8 mouse cellular contexts compared by ENCODE assay signal in the genomic region with DNA sequence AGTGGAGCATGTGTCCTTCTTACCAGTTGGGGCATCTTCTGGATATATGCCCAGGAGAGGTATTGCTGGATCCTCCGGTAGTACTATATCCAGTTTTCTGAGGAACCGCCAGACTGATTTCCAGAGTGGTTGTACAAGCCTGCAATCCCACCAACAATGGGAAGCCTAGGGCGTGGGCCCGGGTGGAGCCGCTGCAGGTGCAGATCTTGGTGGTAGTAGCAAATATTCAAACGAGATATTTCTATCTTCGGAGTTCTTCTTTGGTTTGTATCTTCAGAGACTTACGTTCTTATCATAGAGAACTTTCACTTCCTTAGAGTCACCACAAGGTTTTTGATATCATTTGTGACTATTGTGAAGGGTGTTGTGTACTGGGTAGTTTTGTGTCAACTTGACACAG.
DNase-seq lines count a peak whose midpoint lies in the region; ATAC-seq and TF ChIP-seq lines count a peak whose summit lies in the region.
"Not testable (repeated sequence)": the region's sequence is repeated elsewhere in the genome, so short reads cannot be mapped to it uniquely, and the experiment has no call there.

No protein-coding gene starts in this region.

- not testable (repeated sequence) for H3K4me2 ChIP-seq in liver, postnatal 0 days (ENCODE audit: low read depth, low read length)

- not testable (repeated sequence) for TF ChIP-seq CTCF in gastrocnemius, adult 2 months (IDR thresholded peaks at IDR 0.05); liver, postnatal 0 days (IDR thresholded peaks at IDR 0.05; ENCODE audit: low read depth)

- not testable (repeated sequence) for H3K9me3 ChIP-seq in liver, postnatal 0 days (ENCODE audit: low read length)

- peak; percentile 23 to 36 for DNase-seq in CD8-positive naive resting alpha-beta T cell, adult 2 months (ENCODE audit: low read depth in 2 of 2, low spot score in 2 of 2)
- DNase-seq in adrenal gland, postnatal 4 days (ENCODE audit: low spot score in 2 of 2), result peak; percentile 2 to 4
- peak; percentile 51 for DNase-seq in gastrocnemius, adult 2 months
- DNase-seq in heart, postnatal 4 days, result peak; percentile 49
- DNase-seq in layer of hippocampus, postnatal 25 days (ENCODE audit: extremely low spot score in 1 of 2, low spot score in 1 of 2), result peak; percentile 7 to 53
- not testable (repeated sequence) for DNase-seq in liver, postnatal 0 days
- peak; percentile 13 for DNase-seq in ovary, postnatal 36 days (ENCODE audit: low spot score)
- DNase-seq in thymus, postnatal 10 days (ENCODE audit: low spot score in 2 of 2), result peak; percentile 6 to 45

- H3K4me3 ChIP-seq in gastrocnemius, adult 2 months; liver, postnatal 0 days (ENCODE audit: low read depth, low read length): not testable (repeated sequence)

- not testable (repeated sequence) for H3K36me3 ChIP-seq in liver, postnatal 0 days (replicated peaks; ENCODE audit: insufficient read depth, low read length)

- intact Hi-C loops in gastrocnemius, adult 2 months (cut with DNase I), result not testable (repeated sequence)

- ATAC-seq in liver, postnatal 0 days, result peak; percentile 91

- 81% methylated on average over 6 of the region's 8 CpGs for WGBS in liver, postnatal 0 days (ENCODE audit: insufficient replicate concordance)

- not testable (repeated sequence) for TF ChIP-seq EP300 in liver, postnatal 0 days (IDR thresholded peaks at IDR 0.05; ENCODE audit: low read depth)

- not testable (repeated sequence) for H3K9ac ChIP-seq in liver, postnatal 0 days (replicated peaks)

- not testable (repeated sequence) for H3K4me1 ChIP-seq in liver, postnatal 0 days (ENCODE audit: insufficient read depth)

- not testable (repeated sequence) for H3K27ac ChIP-seq in gastrocnemius, adult 2 months; liver, postnatal 0 days (ENCODE audit: low read depth)

- not testable (repeated sequence) for H3K27me3 ChIP-seq in liver, postnatal 0 days (ENCODE audit: insufficient read depth, low read length)
